Mouse (Mus musculus) kidney, adult 2 months (tissue): ENCODE results near the gene Ndel1.

Experiments
- CTCF ChIP-seq: fragments of 200-500 bp; conservative IDR thresholded peaks from 2 replicates; pipeline ENCODE4 v1.5.1; 2011; ENCODE audit warnings: low read depth, mild to moderate bottlenecking, control low read depth, low read length, moderate library complexity, mixed read lengths; ENCODE audit not compliant: insufficient read depth, insufficient read length
- POLR2A ChIP-seq: fragments of 200-500 bp; IDR thresholded peaks from one replicate; pipeline ENCODE4 v1.6.1; 2011; ENCODE audit warnings: low read depth, low read length, control low read depth

GRCm38 (mm10) chr11:68785813-68786212 is 85.8 kb downstream of the Ndel1 start:
- TF ChIP-seq CTCF: no peak
- no peak for TF ChIP-seq POLR2A
